Mouse (Mus musculus): ENCODE data around the gene Catsper4. TPM values are rescaled to one million over a fixed set of nuclear protein-coding genes. Genes with fewer than 3 reads are reported as not detected.
"Not testable (repeated sequence)": the region's sequence is repeated elsewhere in the genome, so short reads cannot be mapped to it uniquely, and the experiment has no call there.

The Catsper4 gene
- total RNA-seq (2021), result 1 to 10 TPM in 1 of 2 experiments, under 1 TPM in 1; 0.84 to 2.9 TPM
- long read RNA-seq, experiment 1, result 0 reads
- long read RNA-seq, experiment 2, partial matches to known transcripts, result 1 of 1 reads
- long read RNA-seq, experiment 2, other reads (novel, unspliced or antisense), result 0 of 1 reads

DNA sequence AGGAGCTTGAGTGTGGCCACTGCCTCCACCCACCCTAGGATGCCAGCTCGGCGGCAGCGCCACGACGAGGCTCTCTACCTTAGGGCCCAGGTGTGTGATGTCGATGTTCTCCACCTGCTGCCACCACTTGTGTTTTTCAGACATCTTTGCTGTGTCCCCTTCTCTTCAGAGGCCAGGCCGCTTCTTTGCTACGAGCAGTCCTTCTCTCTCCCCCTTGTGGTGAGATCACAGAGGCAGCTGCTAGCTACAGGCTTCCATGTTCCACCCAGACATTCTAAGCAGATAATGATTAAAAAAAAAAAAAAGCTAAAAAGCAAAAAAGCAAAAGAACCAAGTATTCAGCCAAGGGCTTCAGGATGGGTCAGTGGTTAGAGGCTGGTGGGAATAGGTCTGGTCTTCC, at the start of gene Catsper4:
Catsper4 (minus strand) TSS at position 190 of the 400 bp plus-strand sequence.
- DNase-seq (ENCODE audit: low spot score), result no peak

DNA sequence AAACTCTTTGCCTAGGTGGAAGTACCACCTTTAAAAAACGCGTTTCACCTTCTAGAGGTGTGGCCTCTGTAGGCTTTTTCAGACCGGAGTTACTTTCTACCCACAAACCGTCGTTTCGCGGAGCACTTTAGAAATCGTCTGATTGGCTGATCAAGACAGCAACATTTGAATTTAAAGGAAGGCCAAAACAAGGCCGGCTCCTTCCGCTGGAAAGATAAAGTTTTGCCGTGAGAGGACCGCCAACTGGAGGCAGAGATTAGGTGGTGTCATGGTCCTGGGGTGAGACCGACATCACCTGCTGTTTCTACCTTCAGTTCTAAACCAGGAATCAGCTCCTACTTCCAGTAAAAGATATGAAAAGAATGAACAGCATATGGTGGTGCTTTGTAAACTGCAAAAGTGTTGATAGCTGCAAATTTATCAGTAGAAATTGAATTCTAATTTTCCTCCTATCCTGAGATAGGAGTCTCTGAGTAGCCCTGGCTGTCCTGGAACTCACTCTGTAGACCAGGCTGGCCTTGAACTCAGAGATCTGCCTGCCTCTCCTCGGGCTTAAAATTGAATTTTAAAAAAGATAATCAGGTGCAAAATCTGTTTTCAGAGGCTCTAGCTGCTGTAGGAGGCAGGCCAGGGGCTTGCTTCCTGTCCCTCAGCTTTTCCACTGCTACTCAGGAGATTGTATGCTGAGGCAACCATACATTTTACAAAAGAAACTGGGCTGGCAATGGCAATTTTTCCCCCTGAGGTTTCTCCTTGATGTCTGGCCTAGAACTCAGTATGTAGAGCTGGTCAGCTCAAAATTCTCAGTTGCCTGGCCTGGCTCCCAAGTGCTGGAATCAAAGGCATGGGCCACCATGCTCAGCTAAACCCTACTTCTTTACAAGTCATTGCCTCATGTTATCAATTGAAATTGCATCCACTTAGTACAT, 46.5 kb upstream of the Catsper4 start:
- no peak for DNase-seq (ENCODE audit: low spot score)

- DNase-seq (ENCODE audit: low spot score), result no peak
Observed at GRCm38 (mm10) chr4:134272731-134273416, 45.7 kb upstream of the Catsper4 start.

DNA sequence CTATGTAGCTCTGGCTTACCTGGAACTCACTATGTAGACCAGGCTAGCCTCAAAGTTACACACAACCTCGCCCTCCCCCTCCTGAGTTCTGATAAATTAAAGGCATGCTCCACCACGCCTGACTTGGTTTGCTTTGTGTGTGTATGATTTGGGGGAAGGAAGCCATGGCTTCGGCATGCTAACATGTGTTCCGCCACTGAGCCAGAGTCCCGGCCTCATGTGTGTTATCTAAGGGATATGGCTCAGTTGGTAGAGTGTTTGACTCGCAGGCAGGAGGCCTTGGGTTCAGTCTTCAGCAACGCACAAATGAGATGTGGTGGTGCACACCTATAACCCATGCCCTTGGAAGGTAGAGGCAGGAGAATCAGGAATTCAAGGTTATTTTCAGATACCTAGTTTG, 44.8 kb upstream of the Catsper4 start:
- no peak for DNase-seq (ENCODE audit: low spot score)

- DNase-seq (ENCODE audit: low spot score), result not testable (repeated sequence)
Observed at GRCm38 (mm10) chr4:134269622-134270021, 42.4 kb upstream of the Catsper4 start.

DNA sequence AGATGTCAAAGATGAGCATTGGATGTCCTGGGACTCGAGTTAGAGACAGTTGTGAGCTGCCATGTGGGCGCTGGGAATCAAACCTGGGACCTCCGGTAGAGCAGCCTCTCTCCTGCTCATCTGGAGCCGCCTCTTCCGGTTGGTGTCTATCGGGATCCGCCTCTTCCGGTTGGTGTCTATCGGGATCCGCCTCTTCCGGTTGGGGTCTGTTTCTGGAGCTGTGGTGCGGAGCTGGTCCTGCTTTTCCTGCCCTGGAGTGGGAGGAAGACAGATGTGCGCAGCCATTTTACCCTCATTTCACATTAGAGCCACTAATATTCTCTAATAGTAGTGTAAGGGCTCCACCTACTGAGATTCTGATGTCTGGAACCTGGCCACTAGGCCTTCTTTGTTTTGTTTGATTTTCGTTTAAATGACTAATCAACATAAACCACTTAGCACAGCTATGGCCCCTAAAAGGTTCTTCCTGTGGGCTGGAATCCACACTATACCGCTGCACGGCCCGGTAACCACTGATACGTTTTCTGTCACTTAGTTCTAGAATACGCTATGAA, 41.0 kb upstream of the Catsper4 start:
- no peak for DNase-seq (ENCODE audit: low spot score)

GRCm38 (mm10) chr4:134265860-134266585, 38.8 kb upstream of the Catsper4 start:
- no peak for DNase-seq (ENCODE audit: low spot score)

DNA sequence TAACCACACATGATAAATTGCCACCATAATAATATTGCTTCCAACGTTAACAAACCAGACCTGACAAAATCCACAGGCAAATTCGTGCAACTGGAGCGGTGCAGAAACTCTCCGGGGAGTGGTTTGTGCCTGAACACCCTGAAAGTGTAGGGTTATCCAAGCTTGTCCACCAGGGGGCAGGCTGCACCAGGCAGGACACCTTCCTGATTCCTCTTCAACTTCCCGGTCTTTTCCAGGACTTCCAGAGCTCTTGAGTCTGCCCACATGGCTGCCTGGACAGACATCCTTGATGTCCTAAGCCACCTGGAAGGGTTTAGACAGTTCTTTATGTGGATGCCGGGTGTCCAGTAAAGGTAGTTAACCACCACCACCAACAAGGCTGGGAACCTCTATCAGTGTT, 36.0 kb upstream of the Catsper4 start:
- peak; percentile 67 for DNase-seq (ENCODE audit: low spot score)

DNA sequence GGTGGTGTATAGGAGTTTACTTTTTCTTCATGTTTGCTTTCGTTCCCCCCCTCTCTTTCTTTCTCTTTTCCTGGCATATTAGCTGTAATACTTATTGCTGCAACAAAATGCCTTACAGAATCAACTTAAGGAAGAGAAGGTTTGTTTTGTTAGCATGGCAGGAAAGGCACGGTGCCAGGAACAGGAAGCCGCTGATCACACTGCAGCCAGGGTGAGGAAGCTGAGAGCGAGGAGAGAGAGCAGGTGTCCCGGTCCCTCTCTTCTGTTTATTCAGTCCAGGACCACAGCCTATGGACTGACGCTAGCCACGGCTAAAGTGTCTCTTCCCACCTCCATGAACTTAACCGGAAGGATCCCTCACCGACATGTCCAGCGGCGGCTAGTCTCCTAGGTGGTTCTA, 31.2 kb upstream of the Catsper4 start:
- DNase-seq (ENCODE audit: low spot score), result no peak

GRCm38 (mm10) chr4:134257198-134258009, 30.2 kb upstream of the Catsper4 start:
- no peak for DNase-seq (ENCODE audit: low spot score)

GRCm38 (mm10) chr4:134256407-134257197, 29.4 kb upstream of the Catsper4 start:
- no peak for DNase-seq (ENCODE audit: low spot score)

DNA sequence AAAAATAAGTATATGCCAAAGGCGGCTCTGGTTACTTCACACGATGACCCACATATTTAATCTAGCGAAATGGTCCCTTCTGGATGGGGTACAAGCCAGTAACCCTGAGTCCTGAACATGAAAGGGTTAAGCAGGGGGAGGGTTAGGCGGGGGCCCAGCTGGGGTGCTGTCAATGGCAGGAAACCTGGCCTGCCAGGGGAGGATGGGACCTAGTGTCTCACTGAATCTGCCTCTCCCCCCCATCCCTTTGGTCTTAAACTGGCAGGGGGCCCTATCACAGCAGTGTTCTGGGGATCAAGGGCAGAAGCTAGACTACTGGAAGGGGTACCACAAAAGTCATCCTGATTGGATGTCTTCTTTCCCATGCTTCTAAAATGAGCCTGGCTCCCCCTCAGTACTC, 28.7 kb upstream of the Catsper4 start:
- no peak for DNase-seq (ENCODE audit: low spot score)

DNA sequence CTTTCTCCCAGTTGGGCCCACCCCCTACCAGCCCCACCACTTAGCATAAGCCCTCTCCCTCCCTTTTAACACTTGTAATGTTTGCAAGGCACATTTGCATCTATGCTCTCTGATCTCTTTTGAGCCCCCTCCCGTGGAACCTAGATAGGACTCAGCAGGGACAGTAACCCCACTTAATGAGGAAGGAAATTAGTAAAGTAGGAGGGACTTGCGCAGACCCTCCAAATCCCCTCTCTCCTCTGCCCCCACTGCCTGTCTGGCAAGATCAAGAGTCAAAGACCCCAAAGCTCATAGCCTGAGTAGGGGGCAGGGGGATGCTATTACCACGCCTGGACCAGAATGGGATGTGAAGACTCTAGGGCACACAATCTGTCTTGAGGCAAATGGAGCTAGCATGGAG, 27.7 kb upstream of the Catsper4 start:
- no peak for DNase-seq (ENCODE audit: low spot score)

DNA sequence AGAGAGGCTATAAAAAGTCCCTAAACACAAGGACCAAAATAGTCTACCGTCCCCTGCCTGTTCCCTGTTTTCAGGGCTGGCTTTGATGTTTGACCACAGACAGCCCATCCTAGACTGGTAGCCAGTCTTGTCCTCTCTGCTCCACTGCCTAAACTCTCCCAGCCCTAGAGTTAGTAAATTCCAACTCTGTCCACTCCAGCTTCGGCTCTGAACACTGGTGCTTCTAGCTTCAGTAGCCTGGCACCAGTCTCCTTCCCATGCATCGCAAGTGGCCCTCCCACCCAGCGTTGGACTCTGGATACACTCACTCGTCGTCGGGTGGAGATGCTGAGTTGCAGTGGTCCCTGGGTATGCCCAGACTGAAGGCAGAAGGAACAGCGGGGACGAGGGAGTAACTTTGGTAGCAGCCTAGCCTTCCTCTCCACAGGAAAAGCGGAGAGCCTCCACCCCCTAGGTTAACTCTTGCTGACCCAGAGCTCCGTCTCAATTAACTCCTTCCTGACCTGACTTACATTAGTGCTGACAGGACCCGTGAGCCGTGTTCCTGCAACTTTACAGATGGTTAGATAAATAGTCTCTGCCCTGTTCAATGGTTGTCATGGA, 26.6 kb upstream of the Catsper4 start, which contains the start of gene Grrp1:
Grrp1 (minus strand) TSS at position 385 of the 603 bp plus-strand sequence.
- DNase-seq (ENCODE audit: low spot score), result no peak

- DNase-seq (ENCODE audit: low spot score), result no peak
Observed at GRCm38 (mm10) chr4:134252911-134253721, 25.9 kb upstream of the Catsper4 start.

- DNase-seq (ENCODE audit: low spot score), result no peak
Observed at GRCm38 (mm10) chr4:134252131-134252910, 25.1 kb upstream of the Catsper4 start.

Data from gastrocnemius, adult 18-20 months (tissue).